Mouse (Mus musculus) left cerebral cortex, postnatal 10 days (tissue): ENCODE results near the gene Jund. TPM values are rescaled to one million over a fixed set of nuclear protein-coding genes. Genes with fewer than 3 reads are reported as not detected.

Experiments
- DNase-seq, 2 experiments: peaks; one replicate each; pipeline ENCODE4 v3.0.0; 2021 to 2022; ENCODE audit warnings: low spot score in 2 of 2, mixed read lengths in 1 of 2; ENCODE audit errors: extremely low spot score in 1 of 2
- intact Hi-C: fragments of 180-260 bp; cut with DNase I; formaldehyde crosslinking; loops from one replicate; pipeline ENCODE4 v1.15.1; 2025
- total RNA-seq, 2 experiments: library from RNA; stranded (reverse); gene quantifications; 2 replicates each; pipeline ENCODE4 v1.2.3; 2021

Gene Jund
- total RNA-seq, 2 experiments from 2014 or later = 147 to 149 TPM

GRCm38 (mm10) chr8:70715086-70715485, 16.3 kb downstream of the Jund start:
- DNase-seq = peak in 1 of 2 experiments; percentile 14
- intact Hi-C loops = no loop called here

- intact Hi-C loops = no loop called here
- DNase-seq = peak in 1 of 2 experiments; percentile 26
These were observed 18.0 kb downstream of the Jund start for GRCm38 (mm10) chr8:70716521-70717400.

- peak in 1 of 2 experiments; percentile 61 for DNase-seq
- intact Hi-C loops = no loop called here
These were observed 19.5 kb downstream of the Jund start, which contains the start of gene Gm3336 for GRCm38 (mm10) chr8:70718297-70718696. Gm3336 (plus strand) TSS chr8:70718543.

- intact Hi-C loops = loop anchor here (2.0 kb wide), 1 partner anchor 33 kb away; no protein-coding TSS in a partner anchor
- DNase-seq = peak in 1 of 2 experiments; percentile 35
These were observed 21.1 kb downstream of the Jund start for GRCm38 (mm10) chr8:70719796-70720270.

- intact Hi-C loops = loop anchor here (2.0 kb wide), 1 partner anchor 32 kb away; no protein-coding TSS in a partner anchor
- peak; percentile 67 to 73 for DNase-seq
These were observed 22.0 kb downstream of the Jund start for GRCm38 (mm10) chr8:70720739-70721138.

- DNase-seq = peak in 1 of 2 experiments; percentile 27
- intact Hi-C loops = loop anchor here (2.0 kb wide), 1 partner anchor 31 kb away; no protein-coding TSS in a partner anchor
These were observed 22.9 kb downstream of the Jund start for GRCm38 (mm10) chr8:70721601-70722000.

GRCm38 (mm10) chr8:70723486-70724210, 24.9 kb downstream of the Jund start, which contains the start of gene Pde4c:
Pde4c (plus strand) TSS chr8:70723720.
- DNase-seq = peak in 1 of 2 experiments; percentile 19
- intact Hi-C loops = loop anchor here (2.0 kb wide), 1 partner anchor 117 kb away; no protein-coding TSS in a partner anchor

GRCm38 (mm10) chr8:70724216-70724615, 25.5 kb downstream of the Jund start:
- intact Hi-C loops = no loop called here
- DNase-seq = peak in 1 of 2 experiments; percentile 19

GRCm38 (mm10) chr8:70725792-70726447, 27.2 kb downstream of the Jund start:
- intact Hi-C loops = no loop called here
- DNase-seq = peak in 1 of 2 experiments; percentile 49

GRCm38 (mm10) chr8:70726721-70727120, 28.0 kb downstream of the Jund start:
- DNase-seq = peak in 1 of 2 experiments; percentile 20
- intact Hi-C loops = no loop called here

- intact Hi-C loops = no loop called here
- DNase-seq = peak in 1 of 2 experiments; percentile 30
These were observed 31.2 kb downstream of the Jund start for GRCm38 (mm10) chr8:70729808-70730475.

- peak in 1 of 2 experiments; percentile 12 for DNase-seq
- intact Hi-C loops = no loop called here
These were observed 32.2 kb downstream of the Jund start for GRCm38 (mm10) chr8:70730956-70731355.

GRCm38 (mm10) chr8:70737705-70738104, 39.0 kb downstream of the Jund start:
- DNase-seq = no peak
- intact Hi-C loops = no loop called here

- intact Hi-C loops = no loop called here
These were observed 39.5 kb downstream of the Jund start for GRCm38 (mm10) chr8:70738211-70738610.

GRCm38 (mm10) chr8:70741661-70742060, 42.9 kb downstream of the Jund start:
- peak in 1 of 2 experiments; percentile 20 for DNase-seq
- intact Hi-C loops = no loop called here

More at GRCm38 (mm10) chr8:70738211-70738610, 39.5 kb downstream of the Jund start:
- DNase-seq = no peak

GRCm38 (mm10) chr8:70742176-70742575, 43.4 kb downstream of the Jund start:
- DNase-seq = peak in 1 of 2 experiments; percentile 20
- intact Hi-C loops = no loop called here

- DNase-seq = peak in 1 of 2 experiments; percentile 47
- intact Hi-C loops = no loop called here
These were observed 44.4 kb downstream of the Jund start for GRCm38 (mm10) chr8:70742981-70743655.
